Mouse (Mus musculus): Measurements from ENCODE around the gene Kbtbd6.

- TF ChIP-seq CTCF (IDR thresholded peaks at IDR 0.05; ENCODE audit: insufficient read depth, low read depth, low read length): no peak
- TF ChIP-seq POLR2A (IDR thresholded peaks at IDR 0.05; ENCODE audit: insufficient read depth, low read depth, low read length): no peak
These were observed 51.9 kb downstream of the Kbtbd6 start for GRCm38 (mm10) chr14:79503371-79504075.

Data from olfactory bulb, adult 2 months (tissue).